Mouse (Mus musculus): ENCODE measurements around the gene Syt2. TPM values are rescaled to one million over a fixed set of nuclear protein-coding genes. Genes with fewer than 3 reads are reported as not detected.

The Syt2 gene
- polyA plus RNA-seq, 1 experiment from 2014 or later, result 1.0 TPM

DNA sequence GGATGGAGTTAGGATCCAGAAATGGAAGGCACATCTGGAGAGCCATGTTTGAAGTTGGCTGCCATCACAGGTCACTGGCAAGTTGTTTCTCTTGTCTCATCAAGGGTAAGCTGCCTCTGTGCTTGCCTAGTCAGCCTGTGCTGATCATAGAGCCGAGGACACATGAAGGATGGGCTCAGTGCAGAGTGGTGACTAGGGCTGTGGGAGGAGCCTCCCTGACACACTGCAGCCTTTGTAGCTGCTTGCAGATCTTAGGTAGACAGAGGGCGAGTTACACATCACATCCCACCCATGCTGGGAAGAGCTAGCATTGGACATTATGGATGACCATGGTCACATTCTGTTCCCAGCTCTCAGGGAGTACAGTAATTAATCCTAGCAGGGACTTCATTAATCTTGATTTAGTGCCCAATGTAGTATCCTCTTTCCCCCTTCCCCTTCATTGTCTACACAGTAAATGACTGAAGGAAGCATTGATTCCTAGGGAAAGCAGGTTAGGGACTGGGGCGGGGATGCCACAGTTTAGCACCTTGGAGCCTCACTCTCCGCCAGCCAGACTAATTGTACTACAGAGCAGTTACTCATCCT, 40.5 kb downstream of the Syt2 start:
- H3K36me3 ChIP-seq, result no peaks in the 10 kb centered on the region
- H3K4me1 ChIP-seq, result peaks cover 9% of the 10 kb centered on the region; the same call in 1 of the 2 replicates
- no peak overlapping the region for H3K27ac ChIP-seq (replicated peaks)
- 55% methylated on average over 4 of the region's 4 CpGs for WGBS
- no peak overlapping the region for H3K4me3 ChIP-seq (replicated peaks)
- H3K27me3 ChIP-seq, result 0 out of 2 replicates have a peak, but pooled peaks cover 3% of the 10 kb centered on the region
- no peak for ATAC-seq (ENCODE audit: insufficient number of reproducible peaks, low FRiP score, low TSS enrichment, low read depth)
- H3K9me3 ChIP-seq (replicated peaks), result no peaks in the 10 kb centered on the region
- H3K9ac ChIP-seq, result no peak overlapping the region
- no peak overlapping the region for H3K4me2 ChIP-seq (replicated peaks)

DNA sequence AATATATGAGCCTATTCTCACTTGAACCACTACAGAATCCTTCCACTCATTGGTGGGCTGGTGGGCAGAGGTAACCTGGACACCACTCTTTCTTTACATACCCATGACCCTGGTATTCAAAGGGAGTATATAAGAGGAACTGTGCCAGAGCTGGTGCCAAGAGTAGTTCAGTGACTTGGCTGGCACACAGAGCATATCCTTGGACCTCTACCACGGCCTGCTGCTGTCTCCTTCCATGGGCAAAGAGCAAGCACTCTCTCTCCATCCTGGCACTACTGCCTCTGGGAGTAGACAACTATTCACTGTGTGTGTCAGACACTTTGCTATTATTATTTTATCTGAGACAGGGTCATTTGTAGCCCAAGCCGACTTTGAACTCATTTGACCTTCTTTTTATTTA, 49.8 kb downstream of the Syt2 start:
- Histone ChIP-seq H3K27me3 (no peaks in the 10 kb centered on the region), H3K4me1 (no peaks in the 10 kb centered on the region), H3K4me3 (replicated peaks) (no peak overlapping the region), H3K9me3 (replicated peaks) (no peaks in the 10 kb centered on the region), H3K36me3 (no peaks in the 10 kb centered on the region), H3K9ac (no peak overlapping the region), H3K27ac (replicated peaks) (no peak overlapping the region), H3K4me2 (replicated peaks) (no peak overlapping the region)
- ATAC-seq (ENCODE audit: insufficient number of reproducible peaks, low FRiP score, low TSS enrichment, low read depth), result no peak
- WGBS, result 74% methylated on average over 2 of the region's 2 CpGs

DNA sequence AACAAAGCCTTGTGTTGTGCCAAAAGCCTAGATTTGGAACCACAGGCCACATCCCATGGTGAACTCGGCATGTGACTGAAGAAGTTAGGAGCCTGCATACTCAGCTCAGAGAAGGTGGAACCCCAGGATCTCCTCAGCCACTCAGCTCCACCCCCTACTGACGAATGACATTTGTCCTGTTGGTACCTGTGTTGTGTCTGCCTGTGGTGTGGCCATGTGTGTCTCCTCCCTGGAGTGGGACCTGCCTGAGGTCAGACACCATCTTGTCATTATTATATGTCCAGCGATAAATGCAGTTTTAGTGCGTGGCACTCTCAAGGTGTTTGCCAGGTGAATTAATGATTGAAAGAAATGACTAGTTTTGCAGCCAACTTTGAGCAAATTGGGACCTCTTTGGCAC, 50.6 kb downstream of the Syt2 start:
- Histone ChIP-seq H3K27me3 (no peaks in the 10 kb centered on the region), H3K36me3 (no peaks in the 10 kb centered on the region), H3K4me2 (replicated peaks) (no peak overlapping the region), H3K4me1 (no peaks in the 10 kb centered on the region), H3K9me3 (replicated peaks) (no peaks in the 10 kb centered on the region), H3K9ac (no peak overlapping the region), H3K4me3 (replicated peaks) (no peak overlapping the region), H3K27ac (replicated peaks) (no peak overlapping the region)
- no peak for ATAC-seq (ENCODE audit: insufficient number of reproducible peaks, low FRiP score, low TSS enrichment, low read depth)
- WGBS, result 84% methylated on average over 4 of the region's 4 CpGs

DNA sequence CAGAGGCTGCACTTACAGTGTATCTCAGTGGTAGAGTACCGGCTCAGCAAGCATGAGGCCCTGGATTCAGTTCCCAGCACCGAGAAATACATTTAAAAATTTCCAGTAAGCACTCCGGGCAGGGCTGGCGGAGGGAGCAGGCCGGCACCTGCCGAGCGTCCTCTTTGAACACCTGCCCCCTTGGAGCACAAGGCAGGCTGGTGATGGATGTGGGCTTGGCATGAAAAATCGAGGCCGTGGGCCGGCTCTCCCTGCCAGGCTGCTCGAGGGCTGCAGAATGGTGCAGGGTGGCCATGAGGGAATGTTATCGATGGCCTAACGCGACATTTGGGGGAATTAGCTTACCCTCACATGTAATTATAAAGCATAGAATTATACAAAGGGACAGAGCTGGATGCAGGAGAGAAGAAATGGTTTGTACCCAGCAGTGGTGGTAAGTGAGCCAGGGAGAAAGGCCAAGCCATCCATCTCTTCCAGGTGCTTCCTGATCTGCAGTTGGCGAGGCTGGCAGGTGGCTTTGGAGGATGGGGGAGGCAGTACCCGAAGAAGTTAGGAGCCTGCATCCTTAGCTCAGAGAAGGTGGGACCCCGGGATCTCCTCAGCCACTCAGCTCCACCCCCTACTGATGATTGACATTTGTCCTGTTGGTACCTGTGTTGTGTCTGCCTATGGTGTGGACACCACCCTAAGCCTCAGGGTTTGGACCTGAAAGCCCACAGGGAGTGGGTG, 51.2 kb downstream of the Syt2 start:
- no peaks in the 10 kb centered on the region for H3K27me3 ChIP-seq
- H3K36me3 ChIP-seq, result no peaks in the 10 kb centered on the region
- WGBS, result 85% methylated on average over 17 of the region's 17 CpGs
- H3K4me3 ChIP-seq (replicated peaks), result no peak overlapping the region
- no peak for ATAC-seq (ENCODE audit: insufficient number of reproducible peaks, low FRiP score, low TSS enrichment, low read depth)
- no peaks in the 10 kb centered on the region for H3K4me1 ChIP-seq
- H3K9me3 ChIP-seq (replicated peaks), result no peaks in the 10 kb centered on the region
- H3K27ac ChIP-seq (replicated peaks), result no peak overlapping the region
- H3K4me2 ChIP-seq (replicated peaks), result no peak overlapping the region
- no peak overlapping the region for H3K9ac ChIP-seq

DNA sequence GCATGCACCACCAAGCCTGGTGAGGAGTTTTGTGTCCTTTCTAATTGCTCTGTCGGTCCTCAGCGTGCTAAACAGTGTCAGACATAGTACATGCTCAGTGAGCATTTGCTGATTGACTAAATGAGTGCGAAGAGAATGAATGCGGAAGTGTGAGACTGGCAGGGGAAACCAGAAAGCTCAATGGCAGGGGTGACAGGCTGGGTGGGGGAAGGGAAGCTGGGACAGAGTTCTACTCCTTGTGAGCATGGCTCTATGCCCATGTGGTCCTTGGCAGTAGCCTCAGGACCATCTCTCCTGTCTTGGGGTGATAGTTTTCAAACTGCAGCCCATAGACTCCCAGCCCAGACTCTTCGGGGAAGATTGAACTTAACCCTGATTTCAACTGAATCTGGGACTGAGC, 52.0 kb downstream of the Syt2 start:
- no peaks in the 10 kb centered on the region for H3K9me3 ChIP-seq (replicated peaks)
- H3K4me1 ChIP-seq, result no peaks in the 10 kb centered on the region
- H3K36me3 ChIP-seq, result no peaks in the 10 kb centered on the region
- no peak overlapping the region for H3K4me2 ChIP-seq (replicated peaks)
- no peaks in the 10 kb centered on the region for H3K27me3 ChIP-seq
- WGBS, result 79% methylated on average over 5 of the region's 5 CpGs
- no peak overlapping the region for H3K9ac ChIP-seq
- ATAC-seq (ENCODE audit: insufficient number of reproducible peaks, low FRiP score, low TSS enrichment, low read depth), result no peak
- H3K27ac ChIP-seq (replicated peaks), result no peak overlapping the region
- H3K4me3 ChIP-seq (replicated peaks), result no peak overlapping the region

DNA sequence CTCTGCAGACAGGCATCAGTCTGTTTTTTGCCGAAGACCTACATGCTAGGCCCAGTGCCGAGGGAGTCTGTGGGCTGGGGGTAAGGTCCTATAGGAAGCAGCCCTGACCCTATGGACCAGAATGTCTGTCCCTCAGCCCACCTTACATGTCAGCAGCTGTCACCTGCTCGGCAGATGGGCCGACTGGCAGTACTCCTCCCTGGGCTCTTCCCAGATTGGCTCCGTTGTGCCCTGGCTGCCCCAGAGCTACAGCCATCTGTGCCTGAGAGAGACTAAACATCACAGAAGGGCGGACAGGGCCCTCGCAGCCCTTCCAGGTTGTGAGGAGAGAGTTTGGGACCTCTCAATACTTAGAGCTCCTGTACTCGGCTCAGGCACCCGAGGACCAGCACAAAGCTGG, 52.9 kb downstream of the Syt2 start:
- Histone ChIP-seq H3K4me1 (no peaks in the 10 kb centered on the region), H3K9ac (no peak overlapping the region), H3K36me3 (no peaks in the 10 kb centered on the region), H3K27ac (replicated peaks) (no peak overlapping the region), H3K4me2 (replicated peaks) (no peak overlapping the region), H3K27me3 (no peaks in the 10 kb centered on the region), H3K9me3 (replicated peaks) (no peaks in the 10 kb centered on the region), H3K4me3 (replicated peaks) (no peak overlapping the region)
- no peak for ATAC-seq (ENCODE audit: insufficient number of reproducible peaks, low FRiP score, low TSS enrichment, low read depth)
- 60% methylated on average over 9 of the region's 9 CpGs for WGBS

DNA sequence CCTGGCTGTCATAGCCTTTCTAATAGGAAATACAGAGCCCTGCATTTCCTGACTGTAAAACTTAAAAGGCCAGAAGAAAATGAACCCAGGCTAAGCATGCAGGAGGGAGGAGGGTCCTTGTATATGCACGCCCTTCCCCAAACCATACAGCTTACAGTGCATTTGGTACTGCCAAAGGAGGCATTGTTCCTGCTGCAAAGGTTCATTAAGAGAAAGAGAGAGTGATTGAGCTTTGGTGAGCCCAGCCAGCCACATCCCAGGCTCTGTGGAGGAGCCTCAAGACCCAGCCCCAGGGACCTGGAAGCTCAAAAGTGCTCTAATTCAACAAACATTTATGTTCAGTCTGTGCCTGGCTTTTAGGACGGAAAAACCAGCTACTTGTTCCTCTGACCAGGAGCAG, 53.7 kb downstream of the Syt2 start:
- WGBS, result 51% methylated on average over 2 of the region's 2 CpGs

DNA sequence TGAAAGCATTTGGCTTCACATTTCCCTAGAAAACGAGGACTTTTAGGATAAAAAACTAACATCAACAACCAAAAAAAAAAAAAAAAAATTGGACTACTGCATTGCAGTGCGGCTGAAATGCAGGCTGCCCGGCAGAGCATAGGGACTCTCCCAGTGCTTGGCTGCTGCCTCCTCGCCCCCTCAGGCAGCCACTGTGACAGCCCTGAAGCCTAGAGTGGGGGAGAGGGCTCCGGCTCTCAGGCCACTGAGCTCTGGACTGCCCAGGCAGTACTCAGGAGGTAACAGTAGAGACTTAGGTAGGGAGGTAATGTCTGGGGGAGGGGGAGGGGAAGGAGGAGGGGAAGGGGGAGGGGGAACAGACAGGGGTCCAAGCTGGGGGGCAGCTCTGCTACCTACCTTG, 54.2 kb downstream of the Syt2 start:
- Histone ChIP-seq H3K9ac (no peak overlapping the region), H3K27me3 (peaks cover 7% of the 10 kb centered on the region; the same call in 1 of the 2 replicates), H3K4me2 (replicated peaks) (no peak overlapping the region), H3K36me3 (no peaks in the 10 kb centered on the region), H3K9me3 (replicated peaks) (no peaks in the 10 kb centered on the region), H3K4me1 (0 out of 2 replicates have a peak, but pooled peaks cover 6% of the 10 kb centered on the region), H3K27ac (replicated peaks) (no peak overlapping the region), H3K4me3 (replicated peaks) (no peak overlapping the region)
- ATAC-seq (ENCODE audit: insufficient number of reproducible peaks, low FRiP score, low TSS enrichment, low read depth), result no peak
- WGBS, result 33% methylated on average over 5 of the region's 5 CpGs

More for the DNA sequence above, 53.7 kb downstream of the Syt2 start:
- H3K27ac ChIP-seq (replicated peaks), result no peak overlapping the region
- H3K9me3 ChIP-seq (replicated peaks), result no peaks in the 10 kb centered on the region
- H3K36me3 ChIP-seq, result no peaks in the 10 kb centered on the region
- ATAC-seq (ENCODE audit: insufficient number of reproducible peaks, low FRiP score, low TSS enrichment, low read depth), result no peak
- H3K4me3 ChIP-seq (replicated peaks), result no peak overlapping the region
- 0 out of 2 replicates have a peak, but pooled peaks cover 5% of the 10 kb centered on the region for H3K4me1 ChIP-seq
- H3K9ac ChIP-seq, result no peak overlapping the region
- 0 out of 2 replicates have a peak, but pooled peaks cover 2% of the 10 kb centered on the region for H3K27me3 ChIP-seq
- no peak overlapping the region for H3K4me2 ChIP-seq (replicated peaks)

DNA sequence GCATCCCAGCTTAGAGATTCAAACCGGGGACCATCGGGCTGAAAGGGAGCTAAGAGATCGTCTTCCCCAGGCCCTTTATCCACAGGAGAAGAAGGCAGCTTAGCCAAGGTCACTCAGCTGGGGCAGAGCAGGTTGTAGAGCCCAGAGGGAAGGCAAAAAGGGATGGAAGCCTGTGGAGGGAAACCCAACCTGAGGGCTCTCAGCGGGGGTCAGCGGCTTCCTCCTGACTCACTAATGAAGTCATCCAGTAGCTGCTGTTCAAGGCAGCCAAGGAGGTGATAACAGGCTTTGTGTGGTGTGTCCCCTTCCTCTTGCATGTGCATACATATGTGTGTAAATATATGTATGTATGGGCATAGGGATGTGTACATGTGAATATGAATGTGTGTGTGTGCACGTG, 54.7 kb downstream of the Syt2 start:
- Histone ChIP-seq H3K9ac (no peak overlapping the region), H3K36me3 (no peaks in the 10 kb centered on the region), H3K27ac (replicated peaks) (no peak overlapping the region), H3K4me3 (replicated peaks) (no peak overlapping the region), H3K4me1 (0 out of 2 replicates have a peak, but pooled peaks cover 6% of the 10 kb centered on the region), H3K9me3 (replicated peaks) (no peaks in the 10 kb centered on the region), H3K4me2 (replicated peaks) (no peak overlapping the region), H3K27me3 (peaks cover 13% of the 10 kb centered on the region; the same call in 1 of the 2 replicates)
- WGBS, result 25% methylated on average over 6 of the region's 6 CpGs
- no peak for ATAC-seq (ENCODE audit: insufficient number of reproducible peaks, low FRiP score, low TSS enrichment, low read depth)

DNA sequence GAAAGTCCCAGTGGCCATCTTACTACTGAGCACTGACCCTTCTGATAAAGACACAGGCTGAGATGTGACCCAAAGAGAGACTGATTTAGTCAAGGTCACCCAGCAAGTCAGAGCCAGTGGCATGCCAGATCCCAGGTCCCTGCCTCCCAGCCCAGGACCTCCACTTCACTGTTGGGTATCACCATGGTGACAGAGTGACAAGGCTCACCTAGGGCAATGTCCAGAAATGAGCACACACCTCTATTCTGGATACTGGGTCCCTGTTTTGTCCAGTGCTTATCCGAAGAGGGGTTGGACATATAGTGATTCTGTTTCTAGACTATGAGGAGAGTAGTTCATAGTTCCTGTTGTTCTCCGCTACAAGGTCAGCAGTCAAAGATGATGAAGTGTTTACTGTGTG, 56.8 kb downstream of the Syt2 start:
- no peaks in the 10 kb centered on the region for H3K9me3 ChIP-seq (replicated peaks)
- WGBS, result 88% methylated on average over 2 of the region's 2 CpGs
- 0 out of 2 replicates have a peak, but pooled peaks cover 6% of the 10 kb centered on the region for H3K4me1 ChIP-seq
- H3K36me3 ChIP-seq, result no peaks in the 10 kb centered on the region
- H3K4me3 ChIP-seq (replicated peaks), result no peak overlapping the region
- no peak overlapping the region for H3K9ac ChIP-seq
- ATAC-seq (ENCODE audit: insufficient number of reproducible peaks, low FRiP score, low TSS enrichment, low read depth), result no peak
- peaks cover 31% of the 10 kb centered on the region for H3K27me3 ChIP-seq
- H3K4me2 ChIP-seq (replicated peaks), result no peak overlapping the region
- H3K27ac ChIP-seq (replicated peaks), result no peak overlapping the region

DNA sequence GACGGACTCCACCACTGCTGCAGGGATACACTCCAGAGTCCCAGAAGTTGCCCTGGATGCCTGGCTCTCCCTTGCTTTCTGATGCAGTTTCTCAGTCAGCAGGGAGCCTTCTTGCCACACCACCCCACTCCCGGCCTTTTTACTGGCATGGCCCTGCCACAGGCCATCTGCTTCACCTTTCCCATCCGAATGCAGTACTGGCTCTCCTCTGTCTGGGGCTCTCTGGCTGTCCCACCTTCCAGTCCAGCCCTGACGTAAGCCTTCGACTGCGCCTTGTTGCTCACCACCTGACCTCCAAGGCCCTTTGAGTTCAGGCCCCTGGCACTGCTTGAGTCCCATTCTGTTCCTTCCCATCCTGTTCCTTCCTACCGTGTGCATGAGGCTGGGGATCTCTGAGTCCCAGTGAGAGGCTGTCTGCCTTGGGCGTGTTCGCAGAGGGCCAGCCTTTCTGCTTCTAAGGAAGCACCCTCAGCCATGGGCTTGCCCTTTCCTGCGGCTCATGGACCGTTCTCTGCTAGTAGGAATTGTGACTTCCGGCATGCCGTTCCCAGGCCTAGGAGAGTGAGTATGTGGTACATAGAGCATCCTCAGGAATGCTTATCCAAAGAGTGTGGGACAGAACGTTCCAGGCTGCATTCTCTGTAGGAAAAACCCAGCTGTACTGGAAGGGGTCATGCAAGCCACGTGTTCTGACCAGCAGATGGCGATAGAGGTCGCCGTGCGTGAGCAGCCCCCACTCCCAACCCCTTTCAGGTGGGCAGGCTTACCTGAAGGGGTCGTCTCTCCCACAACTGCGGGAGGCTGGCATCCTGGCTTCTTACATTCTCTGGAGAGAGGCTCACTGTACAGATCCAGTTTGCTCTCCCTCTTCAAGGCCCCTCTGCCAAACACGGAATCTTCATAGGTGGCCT, 58.2 kb downstream of the Syt2 start:
- 35% methylated on average over 22 of the region's 22 CpGs for WGBS
- Histone ChIP-seq H3K36me3 (no peaks in the 10 kb centered on the region), H3K4me3 (replicated peaks) (no peak overlapping the region), H3K4me1 (peaks cover 19% of the 10 kb centered on the region), H3K27me3 (peaks cover 45% of the 10 kb centered on the region), H3K9me3 (replicated peaks) (no peaks in the 10 kb centered on the region), H3K27ac (replicated peaks) (no peak overlapping the region), H3K9ac (no peak overlapping the region), H3K4me2 (replicated peaks) (no peak overlapping the region)
- ATAC-seq (ENCODE audit: insufficient number of reproducible peaks, low FRiP score, low TSS enrichment, low read depth), result no peak
